Mouse (Mus musculus): ENCODE measurements at regions not wholly inside any gene's neighbourhood (a gene's known extent, or its start where the extent isn't known, plus 50 kb on each side); places are given as distances from the start of the nearest gene placed in this dataset.

DNA sequence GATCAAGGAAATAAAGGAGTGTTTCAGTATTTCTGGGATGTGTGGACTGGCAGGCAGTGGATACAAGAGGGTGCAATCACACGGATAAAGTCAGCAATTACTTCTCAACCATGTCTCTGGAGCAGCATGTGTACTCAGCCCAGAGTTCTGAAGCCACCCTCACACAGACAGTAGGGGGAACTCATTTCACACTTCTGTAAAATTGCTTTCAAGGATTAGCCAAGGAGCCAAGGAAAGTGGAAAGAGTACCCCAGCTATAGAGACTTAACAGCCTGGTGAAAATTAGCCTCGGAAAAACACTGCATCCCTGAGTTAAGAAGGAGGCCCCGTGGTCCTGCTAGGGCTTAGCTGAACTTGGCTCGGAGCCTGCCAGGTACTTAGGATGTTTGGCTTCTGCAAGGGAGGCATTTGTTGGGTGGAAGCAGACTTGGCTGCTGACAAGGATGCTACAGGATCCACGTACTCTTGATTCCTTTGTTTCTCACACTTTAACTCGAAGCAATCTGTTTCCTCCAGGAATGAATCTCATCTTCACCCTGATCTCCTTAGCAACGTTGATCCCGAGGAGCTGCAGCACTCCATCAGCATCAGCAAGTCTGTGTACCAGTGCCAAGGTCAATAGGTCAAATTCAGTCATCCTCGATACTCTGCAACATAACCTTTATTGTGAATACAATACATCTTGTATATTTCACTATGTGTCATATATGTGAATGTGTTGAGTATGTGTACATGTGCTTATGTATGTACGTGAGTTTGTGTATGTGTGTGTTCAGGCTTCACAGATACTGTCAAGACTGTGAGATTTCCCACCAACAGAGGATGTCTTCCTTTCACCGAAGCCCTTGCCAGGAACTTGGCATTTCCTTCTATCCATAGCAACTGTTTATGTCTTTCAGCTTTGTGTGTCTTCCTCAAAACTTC lies 326.8 kb downstream of the 1700129C05Rik start:
- no peak for ATAC-seq (ENCODE audit: insufficient read depth, low read depth)
- no peak overlapping the region for H3K4me3 ChIP-seq (ENCODE audit: low read depth, low read length)
- H3K27ac ChIP-seq (ENCODE audit: low read depth), result no peak overlapping the region
- H3K4me1 ChIP-seq (ENCODE audit: control insufficient read depth, insufficient read depth), result no peaks in the 10 kb centered on the region
- no peak overlapping the region for H3K4me2 ChIP-seq (ENCODE audit: low read depth, low read length)
- H3K9ac ChIP-seq (replicated peaks; ENCODE audit: low read depth, low read length), result no peak overlapping the region
- 45% methylated on average over 11 of the region's 11 CpGs for WGBS
- DNase-seq (ENCODE audit: low spot score), result no peak
- TF ChIP-seq CTCF (IDR thresholded peaks at IDR 0.05; ENCODE audit: low read depth), result no peak
- no peak for TF ChIP-seq EP300 (IDR thresholded peaks at IDR 0.05; ENCODE audit: low read depth)
- H3K9me3 ChIP-seq (replicated peaks; ENCODE audit: control insufficient read depth, low read length), result no peaks in the 10 kb centered on the region
- no peaks in the 10 kb centered on the region for H3K27me3 ChIP-seq (ENCODE audit: control insufficient read depth, insufficient read depth, low read length)
- H3K36me3 ChIP-seq (replicated peaks; ENCODE audit: control insufficient read depth, insufficient read depth, low read length), result no peaks in the 10 kb centered on the region

DNA sequence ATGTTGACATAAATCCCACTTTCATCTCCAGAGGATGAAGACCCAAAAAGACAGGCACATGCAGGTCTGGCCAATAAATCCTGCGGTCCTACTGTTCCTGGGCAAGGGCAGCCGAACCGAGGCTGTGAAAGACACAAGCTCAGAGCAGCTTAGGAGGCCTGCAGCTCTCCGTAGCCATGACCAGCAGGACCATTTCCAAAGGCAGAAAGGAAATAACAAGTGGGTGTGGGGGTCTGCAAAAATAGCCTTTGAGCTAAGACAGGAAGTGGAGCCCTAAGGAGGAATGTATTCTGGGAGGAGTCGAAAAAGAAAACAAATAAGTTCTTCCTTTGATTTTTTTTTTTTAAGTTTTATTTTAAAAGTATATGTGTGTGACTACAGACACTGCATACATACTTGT lies 330.1 kb downstream of the 1700129C05Rik start:
- 60% methylated on average over 5 of the region's 5 CpGs for WGBS
- Histone ChIP-seq H3K9me3 (replicated peaks; ENCODE audit: control insufficient read depth, low read length) (no peaks in the 10 kb centered on the region), H3K27me3 (ENCODE audit: control insufficient read depth, insufficient read depth, low read length) (no peaks in the 10 kb centered on the region), H3K27ac (ENCODE audit: low read depth) (peak overlapping the region; percentile 79), H3K4me1 (ENCODE audit: control insufficient read depth, insufficient read depth) (no peaks in the 10 kb centered on the region), H3K4me3 (ENCODE audit: low read depth, low read length) (no peak overlapping the region), H3K9ac (replicated peaks; ENCODE audit: low read depth, low read length) (no peak overlapping the region), H3K4me2 (ENCODE audit: low read depth, low read length) (no peak overlapping the region), H3K36me3 (replicated peaks; ENCODE audit: control insufficient read depth, insufficient read depth, low read length) (no peaks in the 10 kb centered on the region)
- ATAC-seq (ENCODE audit: insufficient read depth, low read depth) (peak; percentile 72), DNase-seq (ENCODE audit: low spot score) (peak; percentile 44)
- TF ChIP-seq EP300 (IDR thresholded peaks at IDR 0.05; ENCODE audit: low read depth) (0 out of 2 replicates have a peak, but pooled peaks have one; percentile 44), CTCF (IDR thresholded peaks at IDR 0.05; ENCODE audit: low read depth) (no peak)

- Histone ChIP-seq H3K4me1 (ENCODE audit: control insufficient read depth, insufficient read depth) (0 out of 2 replicates have a peak, but pooled peaks cover 4% of the 10 kb centered on the region), H3K9me3 (replicated peaks; ENCODE audit: control insufficient read depth, low read length) (no peaks in the 10 kb centered on the region), H3K4me2 (ENCODE audit: low read depth, low read length) (no peak overlapping the region), H3K9ac (replicated peaks; ENCODE audit: low read depth, low read length) (no peak overlapping the region), H3K27ac (ENCODE audit: low read depth) (peak overlapping the region; percentile 5; the same call in 1 of the 2 replicates), H3K4me3 (ENCODE audit: low read depth, low read length) (no peak overlapping the region), H3K36me3 (replicated peaks; ENCODE audit: control insufficient read depth, insufficient read depth, low read length) (no peaks in the 10 kb centered on the region), H3K27me3 (ENCODE audit: control insufficient read depth, insufficient read depth, low read length) (no peaks in the 10 kb centered on the region)
- no peak for TF ChIP-seq CTCF (IDR thresholded peaks at IDR 0.05; ENCODE audit: low read depth)
- TF ChIP-seq EP300 (IDR thresholded peaks at IDR 0.05; ENCODE audit: low read depth), result peak; percentile 76
- ATAC-seq (ENCODE audit: insufficient read depth, low read depth), result peak; percentile 91
- DNase-seq (ENCODE audit: low spot score), result peak; percentile 22
Measured at GRCm38 (mm10) chr14:58801402-58801861, 341.3 kb downstream of the 1700129C05Rik start.

- Histone ChIP-seq H3K36me3 (replicated peaks; ENCODE audit: control insufficient read depth, insufficient read depth, low read length) (no peaks in the 10 kb centered on the region), H3K9me3 (replicated peaks; ENCODE audit: control insufficient read depth, low read length) (no peaks in the 10 kb centered on the region), H3K9ac (replicated peaks; ENCODE audit: low read depth, low read length) (no peak overlapping the region), H3K4me2 (ENCODE audit: low read depth, low read length) (no peak overlapping the region), H3K4me1 (ENCODE audit: control insufficient read depth, insufficient read depth) (no peaks in the 10 kb centered on the region), H3K27me3 (ENCODE audit: control insufficient read depth, insufficient read depth, low read length) (no peaks in the 10 kb centered on the region), H3K27ac (ENCODE audit: low read depth) (no peak overlapping the region), H3K4me3 (ENCODE audit: low read depth, low read length) (no peak overlapping the region)
- 71% methylated on average over 10 of the region's 10 CpGs for WGBS
- TF ChIP-seq EP300 (IDR thresholded peaks at IDR 0.05; ENCODE audit: low read depth), result no peak
- no peak for TF ChIP-seq CTCF (IDR thresholded peaks at IDR 0.05; ENCODE audit: low read depth)
- ATAC-seq (ENCODE audit: insufficient read depth, low read depth) (no peak), DNase-seq (ENCODE audit: low spot score) (no peak)
Measured at GRCm38 (mm10) chr14:58788190-58788945, 354.3 kb downstream of the 1700129C05Rik start.

DNA sequence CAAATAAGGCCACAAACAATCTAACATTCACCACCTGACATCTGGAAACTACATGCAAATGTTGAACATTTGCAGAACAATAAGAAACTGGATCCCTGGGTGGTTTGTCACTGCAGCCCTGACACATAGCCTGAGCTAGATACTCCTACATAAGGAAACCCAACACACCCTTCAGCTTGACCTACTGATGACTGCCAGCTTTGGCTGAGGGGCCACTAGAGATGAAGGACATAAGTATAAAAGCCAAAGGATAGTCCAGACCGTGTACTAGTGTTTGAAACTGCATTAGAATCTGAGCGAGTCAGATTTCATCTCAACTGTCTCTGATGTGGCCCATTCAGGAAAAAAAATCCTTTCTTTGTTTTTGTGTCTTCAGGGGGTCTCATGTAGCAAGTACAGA lies 355.1 kb downstream of the 1700129C05Rik start:
- no peaks in the 10 kb centered on the region for H3K27me3 ChIP-seq (ENCODE audit: control insufficient read depth, insufficient read depth, low read length)
- peaks cover 7% of the 10 kb centered on the region; the same call in 1 of the 2 replicates for H3K4me1 ChIP-seq (ENCODE audit: control insufficient read depth, insufficient read depth)
- no peak overlapping the region for H3K4me2 ChIP-seq (ENCODE audit: low read depth, low read length)
- DNase-seq (ENCODE audit: low spot score) (no peak), ATAC-seq (ENCODE audit: insufficient read depth, low read depth) (no peak)
- TF ChIP-seq CTCF (IDR thresholded peaks at IDR 0.05; ENCODE audit: low read depth) (no peak), EP300 (IDR thresholded peaks at IDR 0.05; ENCODE audit: low read depth) (no peak)
- H3K27ac ChIP-seq (ENCODE audit: low read depth), result no peak overlapping the region
- H3K4me3 ChIP-seq (ENCODE audit: low read depth, low read length), result no peak overlapping the region
- H3K36me3 ChIP-seq (replicated peaks; ENCODE audit: control insufficient read depth, insufficient read depth, low read length), result no peaks in the 10 kb centered on the region
- WGBS, result 81% methylated on average over 2 of the region's 2 CpGs
- no peak overlapping the region for H3K9ac ChIP-seq (replicated peaks; ENCODE audit: low read depth, low read length)
- no peaks in the 10 kb centered on the region for H3K9me3 ChIP-seq (replicated peaks; ENCODE audit: control insufficient read depth, low read length)

Measured in heart, postnatal 0 days (tissue).